In genomic region chr2:162661733-162662132, GRCm38 (mm10) we compare ENCODE assay signal across 9 mouse cellular contexts. TPM values are rescaled to one million over a fixed set of nuclear protein-coding genes. Genes with fewer than 3 reads are reported as not detected.
A peak's percentile ranks its signal among the peaks of the same experiment; 100 is the strongest.
DNase-seq lines count a peak whose midpoint lies in the region; ATAC-seq and TF ChIP-seq lines count a peak whose summit lies in the region.
"Had no signal": no experiment of that assay in that cellular context is flagged by ENCODE, and none has a peak within 500 bp of the region (broad histone marks: within the 10 kb centered on the region; RNA-seq: fewer than 3 reads in every experiment).

No protein-coding gene starts in this region.

- H3K36me3 ChIP-seq in intestine, embryonic 15.5 days: no peaks in the 10 kb centered on the region
- H3K36me3 ChIP-seq in intestine, postnatal 0 days (ENCODE audit: control insufficient read depth, insufficient read depth): no peaks in the 10 kb centered on the region
- no peaks in the 10 kb centered on the region for H3K36me3 ChIP-seq in forebrain, embryonic 15.5 days
- no peaks in the 10 kb centered on the region for H3K36me3 ChIP-seq in midbrain, embryonic 13.5 days

- WGBS in intestine, embryonic 15.5 days: 13% methylated on average over 4 of the region's 4 CpGs
- 17% methylated on average over 4 of the region's 4 CpGs for WGBS in intestine, postnatal 0 days
- WGBS in forebrain, embryonic 15.5 days: 9% methylated on average over 4 of the region's 4 CpGs
- WGBS in midbrain, embryonic 13.5 days: 12% methylated on average over 4 of the region's 4 CpGs

- H3K27me3 ChIP-seq in intestine, embryonic 15.5 days (replicated peaks): peaks cover 39% of the 10 kb centered on the region
- H3K27me3 ChIP-seq in intestine, postnatal 0 days (replicated peaks; ENCODE audit: control insufficient read depth, insufficient read depth, low read length): peaks cover 43% of the 10 kb centered on the region
- H3K27me3 ChIP-seq in forebrain, embryonic 15.5 days: peaks cover 31% of the 10 kb centered on the region
- H3K27me3 ChIP-seq in midbrain, embryonic 13.5 days: peaks cover 47% of the 10 kb centered on the region

- H3K9ac ChIP-seq in intestine, embryonic 15.5 days: no peak overlapping the region
- no peak overlapping the region for H3K9ac ChIP-seq in intestine, postnatal 0 days (ENCODE audit: low read depth, low read length)
- H3K9ac ChIP-seq in forebrain, embryonic 15.5 days (replicated peaks): peak overlapping the region; percentile 59; the same call in 1 of the 2 replicates
- H3K9ac ChIP-seq in midbrain, embryonic 13.5 days (replicated peaks): peak overlapping the region; percentile 81

- TF ChIP-seq POLR2A in brain, embryonic 14.5 days (IDR thresholded peaks at IDR 0.05; ENCODE audit: borderline replicate concordance, extremely low read depth, insufficient read depth, insufficient read length, poor library complexity, severe bottlenecking): no peak

- no peak for DNase-seq in brain, embryonic 14.5 days (ENCODE audit: low read depth)
- DNase-seq in spleen, postnatal 36 days (ENCODE audit: low spot score in 2 of 2): no peak
- no peak for DNase-seq in spleen, adult 18-20 months
- no peak for DNase-seq in adrenal gland, adult 8-10 months
- DNase-seq: heart, postnatal 36 days had no signal

- no peaks in the 10 kb centered on the region for H3K9me3 ChIP-seq in intestine, embryonic 15.5 days
- H3K9me3 ChIP-seq in intestine, postnatal 0 days (ENCODE audit: control insufficient read depth): no peaks in the 10 kb centered on the region
- no peaks in the 10 kb centered on the region for H3K9me3 ChIP-seq in forebrain, embryonic 15.5 days
- H3K9me3 ChIP-seq in midbrain, embryonic 13.5 days: no peaks in the 10 kb centered on the region

- no peak for TF ChIP-seq CTCF in intestine, postnatal 0 days (IDR thresholded peaks at IDR 0.05; ENCODE audit: low read depth)
- peak; percentile 24; the same call in 1 of the 2 replicates for TF ChIP-seq CTCF in brain, embryonic 14.5 days (IDR thresholded peaks at IDR 0.05; ENCODE audit: borderline replicate concordance, extremely low read depth, insufficient read depth, insufficient read length)

- peak overlapping the region; percentile 94 for H3K4me2 ChIP-seq in intestine, embryonic 15.5 days (replicated peaks)
- H3K4me2 ChIP-seq in intestine, postnatal 0 days (replicated peaks; ENCODE audit: low read depth): no peak overlapping the region
- H3K4me2 ChIP-seq in forebrain, embryonic 15.5 days (replicated peaks): peak overlapping the region; percentile 90
- peak overlapping the region; percentile 98 for H3K4me2 ChIP-seq in midbrain, embryonic 13.5 days (replicated peaks)

- no peak overlapping the region for H3K27ac ChIP-seq in intestine, embryonic 15.5 days
- H3K27ac ChIP-seq in intestine, postnatal 0 days (ENCODE audit: low read depth, low read length): no peak overlapping the region
- H3K27ac ChIP-seq in forebrain, embryonic 15.5 days (replicated peaks): no peak overlapping the region
- peak overlapping the region; percentile 62 for H3K27ac ChIP-seq in midbrain, embryonic 13.5 days

- 0 out of 2 replicates have a peak overlapping the region, but pooled peaks have one; percentile 48 for H3K4me3 ChIP-seq in intestine, embryonic 15.5 days (replicated peaks)
- H3K4me3 ChIP-seq in intestine, postnatal 0 days (ENCODE audit: low read depth, low read length): no peak overlapping the region
- peak overlapping the region; percentile 67 for H3K4me3 ChIP-seq in forebrain, embryonic 15.5 days
- peak overlapping the region; percentile 65 for H3K4me3 ChIP-seq in midbrain, embryonic 13.5 days (replicated peaks)

- H3K4me1 ChIP-seq in intestine, embryonic 15.5 days (replicated peaks): peaks cover 13% of the 10 kb centered on the region; the same call in 1 of the 2 replicates
- H3K4me1 ChIP-seq in intestine, postnatal 0 days (replicated peaks; ENCODE audit: control insufficient read depth, insufficient read depth, low read length): no peaks in the 10 kb centered on the region
- peaks cover 42% of the 10 kb centered on the region for H3K4me1 ChIP-seq in forebrain, embryonic 15.5 days
- H3K4me1 ChIP-seq in midbrain, embryonic 13.5 days (replicated peaks): peaks cover 53% of the 10 kb centered on the region

- ATAC-seq in intestine, embryonic 15.5 days: no peak
- no peak for ATAC-seq in intestine, postnatal 0 days
- ATAC-seq in forebrain, embryonic 15.5 days (replicated peaks): 0 out of 2 replicates have a peak, but pooled peaks have one; percentile 3
- ATAC-seq in midbrain, embryonic 13.5 days: peak; percentile 28; the same call in 1 of the 2 replicates

RNA-seq across cellular contexts. Expression of gene Ptprt, which starts 0.8 kb away (rescaled TPM):
- polyA plus RNA-seq in intestine, embryonic 15.5 days (2015; fragmentation: Nextera tagmentation; extraction: Ambion mirVana): 0.99 and 1.2 TPM in 2 replicates
- 0.50 and 0.59 TPM in 2 replicates for polyA plus RNA-seq in intestine, postnatal 0 days (2015; fragmentation: Nextera tagmentation; extraction: Ambion mirVana)
- 5.7 and 14.8 TPM in 2 replicates for polyA plus RNA-seq in brain, embryonic 14.5 days (2012; rRNA removed)
- 7.2 and 8.2 TPM in 2 replicates for polyA plus RNA-seq in forebrain, embryonic 15.5 days (2015; fragmentation: Nextera tagmentation; extraction: Ambion mirVana)
- 6.2 and 7.5 TPM in 2 replicates for polyA plus RNA-seq in midbrain, embryonic 13.5 days (2015; fragmentation: Nextera tagmentation; extraction: Ambion mirVana)
- under 1 TPM; 0.18 to 0.80 (median 0.20) TPM for total RNA-seq in adrenal gland, adult 8-10 months (2022)

Comparison
In these comparisons a context has a peak if more than half of its experiments do, and no peak if none do; other contexts are left out.
1. ATAC-seq: peak in forebrain, embryonic 15.5 days (single experiment) and midbrain, embryonic 13.5 days (single experiment); none in intestine, embryonic 15.5 days (single experiment) and intestine, postnatal 0 days (single experiment).
2. H3K9ac ChIP-seq: peak in forebrain, embryonic 15.5 days (single experiment) and midbrain, embryonic 13.5 days (single experiment); none in intestine, embryonic 15.5 days (single experiment) and intestine, postnatal 0 days (single experiment).